Mouse (Mus musculus): ENCODE measurements around the gene Vps52.

Gene Vps52

DNA sequence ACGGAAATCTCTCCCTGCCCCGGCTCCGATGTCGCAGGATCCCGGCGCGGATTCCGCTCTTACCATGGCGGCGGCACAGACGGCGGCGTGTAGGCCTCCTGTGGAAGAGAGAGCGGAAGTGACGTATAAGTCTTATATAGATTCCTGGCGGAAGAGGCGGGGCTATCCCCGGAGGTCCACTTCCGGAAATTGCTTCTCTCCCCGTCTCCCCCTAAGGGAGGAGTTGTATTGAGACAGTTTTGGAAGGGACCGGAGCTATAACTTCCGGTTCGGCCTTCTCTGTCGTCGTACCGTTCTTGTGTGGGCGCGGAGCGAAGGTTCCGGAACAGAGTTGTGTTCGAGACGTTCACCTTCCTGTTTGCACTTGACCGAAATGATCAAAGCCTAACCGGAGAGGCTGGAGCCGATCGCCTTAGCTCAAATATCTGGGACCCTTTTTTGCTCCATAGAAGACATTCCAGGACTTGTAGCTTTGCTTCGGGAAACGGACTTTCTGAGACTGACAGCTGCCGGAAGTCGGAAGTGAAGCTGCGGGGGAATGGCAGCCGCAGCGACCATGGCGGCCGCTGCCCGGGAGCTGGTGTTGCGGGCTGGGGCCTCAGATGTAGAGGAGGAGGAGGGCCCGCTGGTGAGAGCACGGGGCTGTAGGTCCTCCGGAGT lies at the start of gene Vps52, which contains the start of gene Rps18:
Gene Vps52 (plus strand): TSS at position 258 of the 660 bp plus-strand sequence.
Gene Rps18 (minus strand): TSS at position 447 of the 660 bp plus-strand sequence.
- DNase-seq, result peak; percentile 99

DNA sequence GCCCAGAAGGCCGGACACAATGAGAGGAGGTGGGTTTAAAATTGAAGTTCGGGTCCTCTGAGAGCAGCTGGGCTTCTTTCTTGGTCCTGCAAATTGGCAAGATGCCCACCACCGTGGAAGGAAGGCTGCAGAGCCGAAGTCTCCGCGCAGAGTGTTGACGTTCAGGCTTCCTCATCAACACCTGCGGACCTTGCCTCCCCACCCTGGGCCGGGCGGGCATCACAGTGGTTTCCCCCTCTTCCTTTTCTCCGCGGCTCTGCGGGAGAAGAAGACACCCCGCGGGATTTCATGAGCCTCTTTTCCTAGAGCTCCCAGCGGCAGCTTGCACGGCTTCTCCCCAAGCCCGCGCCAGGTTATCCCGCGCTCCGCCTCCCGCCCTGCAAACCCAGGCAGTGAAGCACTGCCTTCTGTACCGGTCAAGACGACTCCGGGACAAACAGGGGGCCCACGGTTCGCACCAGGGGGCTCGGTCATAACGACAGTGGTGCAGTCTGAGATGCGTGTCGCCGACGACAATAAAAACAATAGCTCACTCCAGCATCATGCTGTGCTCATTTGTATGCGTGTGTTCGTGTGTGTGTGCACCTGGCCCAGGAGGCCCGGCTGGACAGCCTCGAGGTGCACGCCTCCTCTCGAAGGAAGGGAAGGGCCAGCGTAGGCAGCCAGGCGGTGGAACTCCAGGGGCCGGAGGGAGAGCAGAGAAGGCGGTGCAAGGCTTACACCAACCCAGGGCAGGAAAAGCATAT lies 47.1 kb upstream of the Vps52 start:
- peak; percentile 85 for DNase-seq

DNA sequence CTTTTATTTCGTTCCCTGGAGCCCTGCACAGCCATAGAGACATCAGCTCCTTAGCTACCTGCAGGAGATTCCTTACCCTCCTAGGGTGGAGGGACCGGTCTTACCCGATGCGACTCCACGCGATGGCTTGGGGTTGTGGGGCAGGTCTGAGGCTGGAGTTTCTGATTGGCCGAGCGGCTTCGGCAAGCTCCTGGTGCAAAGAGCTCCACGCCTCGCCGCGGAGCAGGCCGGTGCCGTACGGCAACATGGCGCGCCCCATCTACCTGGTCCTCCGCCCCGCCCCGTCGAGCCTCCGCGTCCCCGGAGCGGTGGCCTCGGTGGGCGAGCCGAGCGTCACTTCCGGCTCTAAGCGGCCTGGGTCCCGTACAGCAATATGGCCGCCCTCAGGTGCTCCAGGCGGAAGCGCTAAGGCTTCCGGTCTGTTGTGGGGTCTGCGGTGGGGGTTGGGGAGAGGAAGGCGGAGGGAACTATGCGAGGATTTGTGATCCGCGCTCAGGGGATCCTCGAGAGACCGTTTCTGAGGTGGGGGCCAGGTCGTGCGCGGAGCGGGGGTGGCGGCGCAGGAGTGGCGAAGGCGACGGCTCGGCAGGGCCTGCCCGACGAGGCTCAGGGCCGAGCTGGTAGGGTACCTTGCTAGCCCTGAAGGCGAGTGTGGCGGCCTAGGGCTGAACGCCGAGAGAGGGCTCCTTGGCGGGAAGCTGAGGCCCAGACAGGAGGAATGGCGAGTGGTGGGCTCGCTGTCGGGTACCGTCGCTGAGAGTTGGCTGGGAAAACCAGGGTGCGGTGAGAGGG lies 46.3 kb upstream of the Vps52 start, which contains the start of gene Daxx:
Gene Daxx (plus strand): TSS at position 338 of the 792 bp plus-strand sequence.
- peak; percentile 99 for DNase-seq

GRCm38 (mm10) chr17:33909869-33910250 lies 45.8 kb upstream of the Vps52 start:
- DNase-seq, result no peak

- DNase-seq, result peak; percentile 60
Observed at GRCm38 (mm10) chr17:33910346-33911051, 45.1 kb upstream of the Vps52 start.

GRCm38 (mm10) chr17:33911052-33911812 lies 44.4 kb upstream of the Vps52 start:
- peak; percentile 57 for DNase-seq

GRCm38 (mm10) chr17:33911813-33912414 lies 43.7 kb upstream of the Vps52 start:
- DNase-seq, result peak; percentile 58

GRCm38 (mm10) chr17:33913264-33913663 lies 42.3 kb upstream of the Vps52 start:
- peak; percentile 60 for DNase-seq

DNA sequence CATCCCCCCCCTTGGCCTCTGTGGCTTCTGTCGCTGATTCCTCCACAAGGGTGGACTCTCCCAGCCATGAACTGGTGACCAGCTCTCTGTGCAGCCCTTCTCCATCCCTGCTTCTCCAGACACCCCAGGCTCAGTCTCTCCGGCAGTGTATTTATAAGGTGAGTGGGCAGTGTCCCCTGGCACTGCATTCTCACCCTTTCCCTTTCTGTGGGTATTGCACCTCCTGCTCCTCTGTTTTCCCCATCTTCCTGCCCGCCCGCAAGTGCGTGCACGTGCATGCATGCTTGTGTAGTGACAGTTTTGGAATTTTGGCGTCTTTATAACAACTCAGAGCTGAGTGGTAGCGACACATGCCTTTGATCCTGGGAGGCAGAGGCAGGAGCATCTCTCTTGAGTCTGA lies 41.7 kb upstream of the Vps52 start:
- peak; percentile 47 for DNase-seq

DNA sequence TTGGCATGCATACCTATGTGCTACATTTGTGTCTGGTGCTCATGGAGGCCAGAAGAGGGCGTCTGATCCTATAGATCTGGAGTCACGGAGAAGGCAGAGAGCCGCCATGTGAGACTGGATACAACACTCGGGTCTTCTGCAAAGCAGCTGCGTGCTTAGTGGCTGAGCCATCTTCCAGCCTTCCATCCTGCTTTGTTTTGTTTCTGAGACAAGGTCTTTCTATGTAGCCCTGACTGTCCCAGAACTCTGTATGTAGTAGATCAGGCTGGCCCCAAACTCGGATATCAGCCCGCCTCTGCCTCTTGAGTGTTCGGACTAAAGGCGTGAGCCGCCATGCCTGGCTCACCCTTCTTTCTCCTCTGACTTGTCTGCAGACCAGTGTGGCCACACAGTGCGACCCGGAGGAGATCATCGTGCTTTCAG lies 40.6 kb upstream of the Vps52 start:
- peak; percentile 65 for DNase-seq

DNA sequence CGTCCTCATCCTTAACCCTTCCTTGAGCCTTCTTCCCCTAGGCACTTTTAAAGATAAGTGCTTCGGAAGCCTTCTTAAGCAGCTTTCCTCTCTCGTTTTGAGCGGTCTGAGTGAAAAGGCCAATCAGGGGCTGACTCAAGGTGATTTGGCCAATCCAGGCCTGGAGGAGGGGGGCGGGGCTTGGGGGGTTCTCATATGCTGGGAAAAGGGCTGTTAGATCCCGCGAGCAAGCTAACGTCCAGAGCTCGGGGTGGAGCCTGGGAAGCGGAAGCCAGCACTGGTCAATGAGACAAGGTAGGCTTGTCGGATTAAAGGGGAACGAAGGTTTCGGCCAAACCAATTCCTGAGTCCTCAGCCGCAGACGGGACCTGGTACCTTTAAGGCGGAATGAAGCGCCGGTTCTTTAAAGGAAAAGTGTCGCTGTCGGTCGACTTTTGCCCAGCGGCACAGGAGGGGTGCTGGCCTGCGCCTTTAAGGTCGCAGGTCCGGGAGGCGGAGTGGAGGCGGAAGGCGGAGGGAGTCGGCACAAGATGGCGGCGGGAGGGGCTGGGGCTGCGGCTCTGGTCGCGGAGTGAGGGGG lies 39.9 kb upstream of the Vps52 start, which contains the start of the genes Tapbp and Zbtb22:
Gene Tapbp (plus strand): TSS at position 229 of the 580 bp plus-strand sequence.
Gene Zbtb22 (plus strand): TSS at position 234 of the 580 bp plus-strand sequence.
- peak; percentile 99 for DNase-seq

DNA sequence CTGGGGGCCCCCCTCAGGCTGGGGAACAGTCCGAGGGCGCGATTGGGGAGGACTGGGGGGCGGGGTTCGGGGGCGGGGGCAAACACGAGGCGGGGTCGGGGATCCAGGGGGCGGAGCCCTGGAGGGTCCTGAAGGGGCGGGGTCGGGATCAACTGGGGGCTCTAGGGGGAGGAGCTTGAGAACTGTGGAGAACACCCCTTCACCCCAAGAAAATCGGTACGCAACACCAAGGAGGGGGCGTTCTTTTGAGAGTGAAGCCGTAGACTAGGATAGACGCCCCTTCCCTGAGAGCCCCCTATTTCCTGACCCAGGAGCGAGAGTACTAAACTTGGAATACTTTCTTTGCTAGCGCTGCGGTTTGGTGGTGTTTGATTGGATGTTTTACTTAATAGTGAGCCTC lies 39.3 kb upstream of the Vps52 start:
- DNase-seq, result peak; percentile 76

GRCm38 (mm10) chr17:33916847-33917655 lies 38.6 kb upstream of the Vps52 start:
- peak; percentile 74 for DNase-seq

DNA sequence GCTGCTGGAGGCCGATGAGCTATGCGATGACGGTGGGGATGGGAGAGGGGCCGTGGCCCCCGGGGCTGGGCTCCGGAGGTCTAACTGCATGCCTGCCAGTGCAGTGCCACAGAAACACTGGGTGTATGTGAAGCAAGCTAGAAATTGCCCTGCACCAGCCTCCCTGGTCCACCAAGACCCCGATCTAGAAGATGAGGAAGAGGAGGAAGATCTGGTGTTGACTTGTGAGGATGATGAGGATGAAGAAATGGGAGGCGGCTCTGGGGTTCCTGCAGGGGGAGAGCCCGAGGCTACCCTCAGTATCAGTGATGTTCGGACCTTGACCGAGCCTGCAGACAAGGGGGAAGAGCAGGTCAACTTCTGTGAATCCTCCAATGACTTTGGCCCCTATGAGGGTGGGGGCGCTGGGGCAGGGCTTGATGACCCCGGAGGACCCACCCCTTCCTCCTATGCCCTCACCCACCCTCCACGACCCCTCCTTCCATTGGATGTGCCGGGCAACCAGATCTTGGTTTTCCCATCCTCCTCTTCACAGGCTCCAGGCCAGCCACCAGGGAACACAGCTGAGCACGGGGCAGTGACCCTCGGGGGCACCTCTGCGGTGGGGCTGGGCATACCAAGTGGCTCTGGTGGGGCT lies 37.8 kb upstream of the Vps52 start:
- DNase-seq, result peak; percentile 67

DNA sequence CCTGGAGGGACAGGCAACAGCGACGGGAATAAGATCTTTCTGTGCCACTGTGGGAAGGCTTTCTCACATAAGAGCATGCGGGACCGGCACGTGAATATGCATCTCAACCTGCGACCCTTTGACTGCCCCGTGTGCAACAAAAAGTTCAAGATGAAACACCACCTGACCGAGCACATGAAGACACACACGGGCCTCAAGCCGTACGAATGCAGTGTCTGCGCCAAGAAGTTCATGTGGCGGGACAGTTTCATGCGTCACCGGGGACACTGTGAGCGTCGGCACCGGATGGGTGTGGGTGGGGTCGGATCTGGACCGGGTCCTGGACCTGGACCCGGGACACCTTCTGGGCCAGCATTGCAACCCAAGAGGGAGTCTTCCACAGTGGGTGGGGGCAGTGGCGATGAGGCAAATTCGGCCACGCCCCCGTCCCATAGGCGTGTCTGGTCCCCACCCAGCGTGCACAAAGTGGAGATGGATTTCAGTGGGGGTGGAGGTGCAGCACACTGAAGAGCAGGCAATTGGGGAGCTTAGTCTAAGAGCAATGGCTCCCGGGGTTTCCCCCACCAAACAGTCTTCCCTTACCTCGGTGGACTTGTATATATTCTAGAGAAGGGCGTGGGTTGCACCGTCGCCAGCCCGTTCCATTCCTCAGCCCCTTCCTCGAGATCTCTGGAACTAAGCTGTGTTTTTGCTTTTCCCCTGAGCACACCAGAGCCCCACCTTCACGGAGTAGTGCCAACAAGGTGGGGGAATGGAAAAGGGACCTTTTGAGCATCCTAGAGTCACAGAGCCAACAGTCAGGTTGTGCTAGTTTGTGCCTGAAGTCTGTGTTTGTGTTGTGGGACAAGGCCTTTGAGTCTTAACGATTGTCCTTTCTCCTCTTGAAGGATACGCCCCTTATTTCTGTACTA lies 37.1 kb upstream of the Vps52 start:
- peak; percentile 72 for DNase-seq

DNA sequence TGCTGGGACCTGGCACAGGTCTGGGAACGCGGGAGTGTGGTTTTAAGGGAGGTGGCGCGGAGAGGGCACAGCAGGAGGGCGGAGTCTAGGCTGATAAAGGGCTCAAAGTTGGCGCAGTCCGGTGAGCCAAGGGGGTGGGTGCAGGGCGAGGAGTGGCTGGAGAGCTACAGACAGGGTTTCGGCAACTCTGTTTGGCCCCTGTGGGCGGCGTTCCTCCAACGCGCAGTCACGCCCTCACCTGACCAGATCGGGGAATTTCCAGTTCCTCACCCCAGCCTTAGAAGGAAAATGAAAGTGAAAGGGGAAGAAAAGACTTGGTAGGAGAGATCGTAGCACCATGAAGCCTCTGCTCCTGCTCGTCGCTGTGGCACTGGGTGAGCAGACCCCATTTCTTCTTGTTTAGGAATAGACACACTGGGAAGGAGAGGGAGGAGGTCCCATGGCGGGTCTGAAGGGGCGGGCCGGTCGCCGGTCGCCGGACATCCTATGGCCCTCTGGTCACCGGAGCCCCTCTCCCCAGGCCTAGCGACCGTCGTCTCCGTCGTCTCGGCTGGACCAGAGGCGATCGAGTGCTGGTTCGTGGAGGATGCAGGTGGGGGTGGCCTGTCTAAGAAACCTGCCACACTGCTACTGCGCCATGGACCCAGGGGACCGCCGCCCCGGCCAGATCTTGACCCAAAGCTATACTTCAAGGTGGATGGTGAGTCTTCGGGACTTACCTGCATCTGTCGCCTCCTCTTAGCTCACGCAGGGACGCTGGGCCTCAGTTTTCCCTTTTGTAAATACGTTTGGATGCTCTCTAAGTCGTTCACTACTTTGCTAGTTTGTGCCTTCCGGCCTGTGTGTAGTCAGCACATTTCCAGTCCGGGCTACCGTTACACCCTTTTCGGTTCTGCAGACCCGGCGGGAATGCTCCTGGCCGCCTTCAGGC lies 36.0 kb upstream of the Vps52 start:
- peak; percentile 85 for DNase-seq

Data from cerebellum, adult 9-11 months (tissue).